Mouse (Mus musculus) heart, embryonic 15.5 days (tissue): ENCODE measurements at regions not wholly inside any gene's neighbourhood (a gene's known extent, or its start where the extent isn't known, plus 50 kb on each side); places are given as distances from the start of the nearest gene placed in this dataset.

Source experiments
- ATAC-seq: fragments of 200-750 bp; cut with Nextera tagmentation; replicated peaks from 2 replicates; pipeline ENCODE4 v1.8.0; 2017; ENCODE audit warnings: low read depth, moderate TSS enrichment; ENCODE audit not compliant: insufficient number of reproducible peaks, insufficient read depth, low FRiP score
- H3K27ac ChIP-seq: fragments of 300-500 bp; sonication (generic); 2 replicates; pipeline ENCODE4 v1.5.1; 2015; ENCODE audit warnings: mild to moderate bottlenecking, inconsistent platforms
- H3K27me3 ChIP-seq: fragments of 300-500 bp; sonication (generic); 2 replicates; pipeline ENCODE4 v1.6.1; 2015; ENCODE audit warnings: inconsistent platforms
- H3K36me3 ChIP-seq: fragments of 300-500 bp; sonication (generic); 2 replicates; pipeline ENCODE4 v1.6.1; 2015; ENCODE audit warnings: mild to moderate bottlenecking, inconsistent platforms
- H3K4me1 ChIP-seq: fragments of 300-500 bp; sonication (generic); replicated peaks from 2 replicates; pipeline ENCODE4 v1.6.1; 2015; ENCODE audit warnings: inconsistent platforms
- H3K4me2 ChIP-seq: fragments of 300-500 bp; sonication (generic); 2 replicates; pipeline ENCODE4 v1.6.1; 2015; ENCODE audit warnings: inconsistent platforms, mild to moderate bottlenecking, moderate library complexity
- H3K4me3 ChIP-seq: fragments of 300-500 bp; sonication (generic); 2 replicates; pipeline ENCODE4 v1.5.1; 2015; ENCODE audit warnings: mild to moderate bottlenecking, inconsistent platforms
- H3K9ac ChIP-seq: fragments of 300-500 bp; sonication (generic); 2 replicates; pipeline ENCODE4 v1.6.1; 2015; ENCODE audit warnings: mild to moderate bottlenecking, inconsistent platforms
- H3K9me3 ChIP-seq: fragments of 300-500 bp; sonication (generic); replicated peaks from 2 replicates; pipeline ENCODE4 v1.6.1; 2016; ENCODE audit warnings: inconsistent platforms
- WGBS: fragments of 180-500 bp; shearing (Covaris S2); methylation state at CpG from one replicate; pipeline ENCODE4 v1.1.7; 2015; ENCODE audit warnings: mixed read lengths; 5-methylcytosine and 5-hydroxymethylcytosine counted together

GRCm38 (mm10) chr10:9531931-9532330, 143.1 kb downstream of the Samd5 start:
- 80% methylated on average over 5 of the region's 5 CpGs for WGBS
- H3K27ac ChIP-seq, result no peak overlapping the region
- no peaks in the 10 kb centered on the region for H3K36me3 ChIP-seq
- H3K27me3 ChIP-seq, result no peaks in the 10 kb centered on the region
- H3K4me3 ChIP-seq, result no peak overlapping the region
- H3K4me1 ChIP-seq, result peaks cover 12% of the 10 kb centered on the region
- H3K9me3 ChIP-seq, result no peaks in the 10 kb centered on the region
- H3K9ac ChIP-seq, result no peak overlapping the region
- no peak overlapping the region for H3K4me2 ChIP-seq
- no peak for ATAC-seq

GRCm38 (mm10) chr10:9529408-9529807, 145.6 kb downstream of the Samd5 start:
- 13% methylated on average over 7 of the region's 7 CpGs for WGBS
- peaks cover 9% of the 10 kb centered on the region for H3K4me1 ChIP-seq
- H3K27ac ChIP-seq, result no peak overlapping the region
- no peak overlapping the region for H3K4me2 ChIP-seq
- no peak overlapping the region for H3K9ac ChIP-seq
- H3K9me3 ChIP-seq, result no peaks in the 10 kb centered on the region
- no peak for ATAC-seq
- no peak overlapping the region for H3K4me3 ChIP-seq
- no peaks in the 10 kb centered on the region for H3K36me3 ChIP-seq
- no peaks in the 10 kb centered on the region for H3K27me3 ChIP-seq

GRCm38 (mm10) chr10:9528066-9528465, 146.9 kb downstream of the Samd5 start:
- Histone ChIP-seq H3K9ac (no peak overlapping the region), H3K9me3 (no peaks in the 10 kb centered on the region), H3K36me3 (no peaks in the 10 kb centered on the region), H3K4me2 (no peak overlapping the region), H3K4me1 (peaks cover 9% of the 10 kb centered on the region), H3K4me3 (no peak overlapping the region), H3K27me3 (no peaks in the 10 kb centered on the region), H3K27ac (no peak overlapping the region)
- 68% methylated on average over 4 of the region's 4 CpGs for WGBS
- no peak for ATAC-seq

GRCm38 (mm10) chr10:9509764-9510390, 165.1 kb downstream of the Samd5 start:
- H3K4me3 ChIP-seq, result no peak overlapping the region
- H3K9me3 ChIP-seq, result no peaks in the 10 kb centered on the region
- H3K36me3 ChIP-seq, result no peaks in the 10 kb centered on the region
- H3K27ac ChIP-seq, result no peak overlapping the region
- ATAC-seq, result no peak
- H3K9ac ChIP-seq, result no peak overlapping the region
- no peak overlapping the region for H3K4me2 ChIP-seq
- WGBS, result 45% methylated on average over 12 of the region's 12 CpGs
- H3K4me1 ChIP-seq, result no peaks in the 10 kb centered on the region
- no peaks in the 10 kb centered on the region for H3K27me3 ChIP-seq

GRCm38 (mm10) chr10:9509092-9509671, 165.8 kb downstream of the Samd5 start:
- Histone ChIP-seq H3K36me3 (no peaks in the 10 kb centered on the region), H3K9ac (no peak overlapping the region), H3K4me1 (no peaks in the 10 kb centered on the region), H3K9me3 (no peaks in the 10 kb centered on the region), H3K27me3 (no peaks in the 10 kb centered on the region), H3K4me3 (no peak overlapping the region), H3K4me2 (no peak overlapping the region), H3K27ac (no peak overlapping the region)
- WGBS, result 80% methylated on average over 17 of the region's 17 CpGs
- no peak for ATAC-seq

GRCm38 (mm10) chr10:9503569-9504493, 171.2 kb downstream of the Samd5 start:
- no peak overlapping the region for H3K27ac ChIP-seq
- H3K4me1 ChIP-seq, result no peaks in the 10 kb centered on the region
- no peaks in the 10 kb centered on the region for H3K27me3 ChIP-seq
- WGBS, result 66% methylated on average over 11 of the region's 11 CpGs
- no peak for ATAC-seq
- H3K4me2 ChIP-seq, result no peak overlapping the region
- no peak overlapping the region for H3K9ac ChIP-seq
- H3K36me3 ChIP-seq, result no peaks in the 10 kb centered on the region
- no peaks in the 10 kb centered on the region for H3K9me3 ChIP-seq
- H3K4me3 ChIP-seq, result no peak overlapping the region

GRCm38 (mm10) chr10:9498550-9498949, 176.5 kb downstream of the Samd5 start:
- Histone ChIP-seq H3K4me3 (no peak overlapping the region), H3K4me2 (no peak overlapping the region), H3K4me1 (no peaks in the 10 kb centered on the region), H3K27ac (no peak overlapping the region), H3K36me3 (no peaks in the 10 kb centered on the region), H3K27me3 (no peaks in the 10 kb centered on the region), H3K9ac (no peak overlapping the region), H3K9me3 (no peaks in the 10 kb centered on the region)
- ATAC-seq, result no peak
- WGBS, result 89% methylated on average over 3 of the region's 3 CpGs

- Histone ChIP-seq H3K4me2 (no peak overlapping the region), H3K9ac (no peak overlapping the region), H3K27me3 (no peaks in the 10 kb centered on the region), H3K4me3 (no peak overlapping the region), H3K9me3 (no peaks in the 10 kb centered on the region), H3K4me1 (no peaks in the 10 kb centered on the region), H3K36me3 (no peaks in the 10 kb centered on the region), H3K27ac (no peak overlapping the region)
- ATAC-seq, result no peak
- 91% methylated on average over 1 of the region's 1 CpGs for WGBS
Measured at GRCm38 (mm10) chr10:9497021-9497420, 178.0 kb downstream of the Samd5 start.

- ATAC-seq, result 0 out of 2 replicates have a peak, but pooled peaks have one; percentile 39
- Histone ChIP-seq H3K9ac (no peak overlapping the region), H3K27ac (no peak overlapping the region), H3K4me3 (no peak overlapping the region), H3K4me1 (no peaks in the 10 kb centered on the region), H3K27me3 (no peaks in the 10 kb centered on the region), H3K4me2 (no peak overlapping the region), H3K36me3 (no peaks in the 10 kb centered on the region), H3K9me3 (no peaks in the 10 kb centered on the region)
- 26% methylated on average over 6 of the region's 6 CpGs for WGBS
Measured at GRCm38 (mm10) chr10:9495143-9495651, 179.8 kb downstream of the Samd5 start.

- no peak for ATAC-seq
- WGBS, result 67% methylated on average over 2 of the region's 2 CpGs
- no peak overlapping the region for H3K9ac ChIP-seq
- no peaks in the 10 kb centered on the region for H3K4me1 ChIP-seq
- no peak overlapping the region for H3K27ac ChIP-seq
- H3K36me3 ChIP-seq, result no peaks in the 10 kb centered on the region
- no peaks in the 10 kb centered on the region for H3K27me3 ChIP-seq
- H3K4me3 ChIP-seq, result no peak overlapping the region
- H3K9me3 ChIP-seq, result no peaks in the 10 kb centered on the region
- H3K4me2 ChIP-seq, result no peak overlapping the region
Measured at GRCm38 (mm10) chr10:9490416-9490815, 184.6 kb downstream of the Samd5 start.

- ATAC-seq, result no peak
- H3K36me3 ChIP-seq, result no peaks in the 10 kb centered on the region
- 67% methylated on average over 6 of the region's 6 CpGs for WGBS
- no peak overlapping the region for H3K27ac ChIP-seq
- no peak overlapping the region for H3K9ac ChIP-seq
- H3K27me3 ChIP-seq, result no peaks in the 10 kb centered on the region
- no peaks in the 10 kb centered on the region for H3K4me1 ChIP-seq
- H3K9me3 ChIP-seq, result no peaks in the 10 kb centered on the region
- H3K4me3 ChIP-seq, result no peak overlapping the region
- H3K4me2 ChIP-seq, result no peak overlapping the region
Measured at GRCm38 (mm10) chr10:9462361-9462760, 212.6 kb downstream of the Samd5 start.
